Mouse (Mus musculus): ENCODE measurements around the gene Capn12.
"Not testable (repeated sequence)": the region's sequence is repeated elsewhere in the genome, so short reads cannot be mapped to it uniquely, and the experiment has no call there.

Capn12 gene

DNA sequence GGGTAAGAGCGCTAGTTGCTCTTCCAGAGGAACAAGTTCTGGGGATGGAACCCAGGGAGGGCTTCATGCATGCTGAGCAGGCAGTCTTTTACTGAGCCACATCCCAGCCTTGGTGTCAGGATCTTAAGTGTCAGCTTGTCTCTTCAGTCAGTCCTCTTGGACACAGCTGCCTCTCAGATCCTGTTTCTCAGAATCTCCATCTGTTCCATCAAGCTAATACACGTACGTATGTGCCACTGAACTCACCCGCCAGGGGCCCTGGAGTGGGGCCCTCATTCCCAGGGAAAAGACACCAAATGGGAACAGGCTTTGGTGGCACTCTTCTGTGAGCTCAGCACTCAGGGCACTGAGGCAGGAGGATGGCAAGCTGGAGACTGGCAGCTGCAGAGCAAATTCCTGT, 3.4 kb upstream of the Capn12 start:
- DNase-seq (ENCODE audit: low spot score in 2 of 2) = no peak

DNA sequence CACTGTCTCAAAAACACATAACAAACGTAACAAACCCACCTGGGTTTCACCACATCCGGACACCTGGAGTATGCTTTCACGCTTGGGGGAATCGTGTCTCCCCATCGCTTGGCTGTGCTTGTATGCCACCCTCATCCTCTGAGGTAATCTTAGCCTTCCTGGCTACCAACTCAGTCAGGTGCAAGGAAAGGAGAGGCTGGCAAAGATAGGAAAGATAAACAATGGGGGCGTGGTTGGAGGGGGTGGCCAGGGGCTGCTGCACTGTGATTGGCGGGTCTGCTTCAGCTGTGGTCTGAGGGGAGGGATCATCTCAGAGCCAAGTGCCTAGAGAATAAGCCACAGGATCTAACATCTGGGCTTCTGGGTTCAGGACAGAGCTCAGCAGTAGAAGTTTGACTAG, 1.6 kb upstream of the Capn12 start:
- no peak for DNase-seq (ENCODE audit: low spot score in 2 of 2)

DNA sequence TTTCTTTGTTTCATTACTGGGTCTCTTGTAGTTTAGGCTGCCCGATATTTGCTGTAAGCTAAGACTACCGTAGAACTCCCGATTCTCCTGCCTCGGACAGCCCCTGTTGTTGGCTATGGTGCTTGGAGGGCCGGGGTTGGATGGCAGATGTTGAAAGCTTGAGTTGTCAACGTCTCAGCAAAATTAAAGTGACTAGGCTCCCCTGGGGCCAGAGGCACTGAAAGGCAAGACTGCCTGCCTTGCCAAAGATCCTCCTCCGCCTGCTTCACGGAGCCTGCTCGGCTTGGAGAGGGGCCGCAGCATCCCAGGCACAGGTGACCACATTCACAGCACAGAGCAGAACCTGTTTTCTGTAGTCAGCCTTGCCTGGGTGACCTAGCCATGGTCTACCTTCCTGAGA, 668 bp upstream of the Capn12 start:
- no peak for DNase-seq (ENCODE audit: low spot score in 2 of 2)

DNA sequence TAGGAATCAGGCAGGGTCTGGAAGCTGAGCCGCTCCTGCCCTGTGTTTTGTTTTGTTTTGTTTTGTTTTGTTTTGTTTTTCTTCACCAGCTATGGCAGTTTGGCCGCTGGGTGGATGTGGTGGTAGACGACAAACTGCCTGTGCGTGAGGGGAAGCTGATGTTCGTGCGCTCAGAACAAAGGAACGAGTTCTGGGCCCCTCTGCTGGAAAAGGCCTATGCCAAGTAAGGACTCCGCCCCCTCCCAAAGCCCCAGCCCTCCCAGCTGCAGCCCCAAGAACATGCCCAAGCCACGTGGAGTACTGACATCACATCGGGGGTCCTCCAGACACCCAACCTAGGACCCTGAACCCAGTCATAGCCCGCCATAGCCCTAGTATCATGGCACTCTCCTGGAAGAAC, 1.8 kb downstream of the Capn12 start:
- peak in 1 of 2 experiments; percentile 15 for DNase-seq (ENCODE audit: low spot score in 2 of 2)

DNA sequence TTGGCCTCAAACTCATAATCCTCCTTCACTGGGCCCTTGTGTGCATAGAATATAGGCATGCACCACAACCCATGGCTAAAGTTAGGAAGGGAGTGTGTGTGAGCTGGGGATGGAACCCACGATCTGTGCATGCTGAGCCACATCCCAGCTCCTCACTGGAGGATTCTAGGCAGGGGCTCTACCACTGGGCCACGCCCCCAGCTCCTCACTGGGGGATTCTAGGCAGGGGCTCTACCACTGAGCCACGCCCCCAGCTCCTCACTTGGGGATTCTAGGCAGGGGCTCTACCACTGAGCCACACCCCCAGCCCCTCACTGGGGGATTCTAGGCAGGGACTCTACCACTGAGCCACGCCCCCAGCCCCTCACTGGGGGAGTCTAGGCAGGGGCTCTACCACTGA, 2.5 kb downstream of the Capn12 start:
- DNase-seq (ENCODE audit: low spot score in 2 of 2) = not testable (repeated sequence)

DNA sequence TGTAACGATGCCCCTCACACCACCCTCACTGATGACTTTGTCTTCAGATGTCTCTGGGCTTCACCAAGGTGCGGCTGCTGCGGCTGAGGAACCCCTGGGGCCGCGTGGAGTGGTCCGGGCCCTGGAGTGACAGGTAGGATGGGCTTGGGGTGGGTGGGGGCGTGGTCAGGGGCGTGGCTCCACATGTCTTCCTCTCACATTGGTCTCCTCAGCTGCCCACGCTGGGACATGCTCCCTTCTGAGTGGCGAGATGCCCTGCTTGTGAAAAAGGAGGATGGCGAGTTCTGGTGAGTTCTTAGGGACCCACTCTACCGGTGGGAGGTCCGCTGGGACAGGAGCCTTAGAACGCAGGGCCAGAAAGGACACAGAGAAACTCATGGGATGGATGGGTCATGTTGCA, 5.3 kb downstream of the Capn12 start:
- peak in 1 of 2 experiments; percentile 27 for DNase-seq (ENCODE audit: low spot score in 2 of 2)

DNA sequence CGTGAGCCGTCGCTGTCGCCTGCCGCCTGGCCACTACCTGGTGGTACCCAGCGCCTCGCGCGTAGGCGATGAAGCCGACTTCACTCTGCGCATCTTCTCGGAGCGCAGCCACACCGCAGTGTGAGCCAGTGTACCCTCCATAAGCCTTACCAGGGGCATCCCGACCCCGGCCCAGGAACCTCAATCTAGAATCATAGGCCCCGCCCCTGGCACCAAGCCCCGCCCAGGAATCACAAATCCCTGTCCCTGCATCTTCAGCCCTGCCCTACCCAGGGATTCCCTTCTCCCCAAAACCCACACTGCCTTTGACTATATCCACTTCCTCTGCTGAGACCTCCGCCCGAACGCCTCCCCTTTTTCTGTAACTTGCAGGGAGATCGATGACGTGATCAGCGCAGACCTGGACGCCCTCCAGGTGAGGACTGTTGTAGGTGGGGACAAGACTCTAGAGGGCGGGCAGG, 7.5 kb downstream of the Capn12 start:
- DNase-seq (ENCODE audit: low spot score in 2 of 2) = peak in 1 of 2 experiments; percentile 51

DNA sequence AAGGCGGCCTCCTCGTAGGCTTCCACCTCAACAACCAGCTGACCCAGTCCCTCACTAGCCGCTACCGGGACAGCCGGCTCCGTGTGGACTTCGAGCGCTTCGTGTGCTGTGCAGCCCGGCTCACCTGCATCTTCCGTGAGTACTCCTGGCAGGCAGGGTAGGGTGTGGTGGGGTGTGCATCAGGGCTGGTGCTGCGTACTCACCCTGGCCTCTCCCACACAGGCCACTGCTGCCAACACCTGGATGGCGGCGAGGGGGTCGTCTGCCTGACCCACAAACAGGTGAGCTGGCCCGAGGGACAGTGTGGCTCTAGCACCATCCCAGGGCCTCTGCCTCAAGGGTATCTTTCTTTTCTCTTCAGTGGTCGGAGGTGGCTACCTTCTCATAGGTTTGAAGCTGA, 11.4 kb downstream of the Capn12 start:
- peak in 1 of 2 experiments; percentile 21 for DNase-seq (ENCODE audit: low spot score in 2 of 2)

DNA sequence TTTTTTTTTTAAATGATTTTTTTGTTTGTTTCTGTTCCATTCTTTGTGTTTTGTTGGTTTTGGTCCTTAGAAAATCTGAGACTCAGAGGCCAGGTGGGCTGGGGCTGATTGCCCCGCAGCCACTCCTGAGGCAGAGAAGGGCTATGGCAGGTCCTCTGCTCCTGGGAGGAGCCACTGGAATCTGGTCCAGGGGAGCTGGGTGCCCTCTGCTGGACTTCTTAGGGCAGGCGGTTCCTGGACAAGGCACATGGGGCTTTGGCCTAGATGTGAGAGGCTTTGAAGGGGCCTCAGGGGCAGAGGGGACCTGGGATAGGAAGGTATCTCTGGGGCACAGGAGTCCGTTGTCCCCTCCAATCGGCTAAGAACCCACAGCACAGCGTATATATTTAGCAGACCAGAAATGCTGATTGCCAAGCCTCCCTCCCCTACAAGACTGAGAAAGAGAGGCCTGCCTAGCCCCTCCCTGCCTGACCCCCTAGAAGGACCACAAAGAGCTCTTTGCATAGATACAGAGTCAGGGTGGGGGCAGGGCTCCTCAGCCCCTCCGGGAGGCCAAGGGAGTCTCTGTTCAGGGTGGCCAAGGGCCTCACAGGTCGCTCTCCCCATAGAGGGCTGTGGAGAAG, 12.5 kb downstream of the Capn12 start:
- DNase-seq (ENCODE audit: low spot score in 2 of 2) = peak in 1 of 2 experiments; percentile 53

DNA sequence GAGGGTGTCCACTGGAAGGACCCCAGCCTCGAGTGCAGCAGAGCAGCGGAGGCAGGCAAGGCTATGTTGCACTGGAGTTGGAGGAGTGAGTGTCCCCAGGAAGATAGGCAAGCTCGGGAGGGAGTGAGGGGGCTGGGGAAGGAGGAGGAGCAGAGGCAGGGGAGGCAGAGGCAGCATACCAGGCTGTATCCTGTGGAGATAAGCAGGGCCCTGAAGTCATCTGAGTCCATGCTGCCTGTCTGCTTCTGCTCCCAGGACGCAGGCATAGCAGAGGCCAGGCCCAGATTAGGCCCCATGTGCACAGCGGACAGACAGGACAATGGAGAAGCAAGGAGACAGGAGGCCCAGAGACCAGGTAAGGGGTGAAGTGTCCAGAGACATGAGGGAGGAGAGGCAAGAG, 13.7 kb downstream of the Capn12 start:
- DNase-seq (ENCODE audit: low spot score in 2 of 2) = no peak

DNA sequence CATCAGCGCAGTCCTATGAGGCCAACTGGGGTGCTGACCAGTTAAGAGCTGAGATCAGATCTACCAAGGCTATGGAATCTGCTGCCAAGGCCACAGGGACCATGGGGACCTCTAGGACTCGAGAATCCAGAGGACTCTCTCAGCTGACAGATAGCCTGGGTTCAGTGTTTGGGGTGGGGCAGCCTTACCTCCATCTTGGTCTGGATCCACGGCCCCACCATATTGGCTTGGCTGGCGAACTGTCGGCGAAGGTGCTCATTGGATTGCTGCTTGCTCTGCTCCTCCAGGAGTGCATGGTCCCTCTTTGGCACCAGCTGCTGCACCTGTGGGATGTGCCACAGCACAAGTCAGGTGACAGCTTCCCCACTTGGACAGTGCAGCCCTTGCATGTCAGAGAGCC, 16.4 kb downstream of the Capn12 start:
- DNase-seq (ENCODE audit: low spot score in 2 of 2) = no peak

DNA sequence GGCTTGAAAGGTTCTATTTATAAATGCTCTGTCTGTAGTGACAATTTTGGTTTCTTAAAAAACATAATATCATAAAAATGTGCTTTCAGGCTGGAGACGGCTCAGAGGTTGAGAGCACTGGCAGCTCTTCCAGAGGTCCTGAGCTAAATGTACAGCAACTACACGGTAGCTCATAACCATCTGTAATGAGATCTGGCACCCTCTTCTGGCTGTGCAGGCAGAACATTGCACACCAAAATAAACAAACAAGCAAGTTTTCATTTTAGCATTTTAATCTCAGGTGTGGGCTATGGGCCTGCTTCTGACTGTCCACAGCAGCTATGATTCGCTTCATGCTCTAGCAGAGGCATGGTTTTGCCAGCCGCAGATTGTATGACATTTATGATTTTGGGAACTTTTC, 18.8 kb downstream of the Capn12 start:
- no peak for DNase-seq (ENCODE audit: low spot score in 2 of 2)

DNA sequence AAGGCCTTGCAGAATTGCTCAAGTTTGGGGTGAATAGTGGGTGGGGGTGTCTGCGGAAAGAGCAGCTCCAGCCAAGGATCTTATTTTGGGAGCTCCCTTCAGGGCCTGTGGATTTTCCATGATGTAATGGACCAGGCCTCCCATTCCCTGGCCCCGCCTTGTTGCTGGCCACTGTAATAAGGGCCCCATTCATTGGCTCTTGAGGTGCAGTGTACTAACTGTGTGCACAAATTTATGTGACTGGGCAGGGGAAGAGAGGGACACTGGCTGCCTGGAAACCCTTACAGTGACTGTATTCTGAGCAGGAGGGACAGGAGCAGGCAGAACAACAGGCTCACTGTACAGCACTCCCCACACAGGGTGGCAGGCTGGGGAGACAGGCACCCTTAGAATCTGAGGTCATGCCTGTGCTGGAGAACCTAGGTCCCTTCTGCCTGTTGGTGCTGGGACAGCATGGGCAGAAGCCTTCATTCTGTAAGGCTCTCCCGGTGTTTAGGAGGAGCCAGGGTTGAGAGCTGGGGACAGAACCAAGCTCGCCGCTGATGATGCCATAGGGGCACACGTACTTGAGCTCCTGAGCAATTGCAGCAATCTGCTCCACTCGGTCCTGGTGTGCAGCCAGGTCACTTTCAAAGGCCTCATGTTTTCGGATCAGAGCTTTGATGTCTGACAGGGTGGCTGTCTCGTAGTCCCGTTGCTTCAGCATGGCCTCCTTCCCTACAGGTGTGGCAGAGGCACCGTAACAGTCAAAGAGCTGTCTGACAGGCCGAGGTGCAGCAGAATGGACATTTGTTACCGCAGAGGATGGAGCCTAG, 20.3 kb downstream of the Capn12 start:
- peak; percentile 53 to 73 for DNase-seq (ENCODE audit: low spot score in 2 of 2)

DNA sequence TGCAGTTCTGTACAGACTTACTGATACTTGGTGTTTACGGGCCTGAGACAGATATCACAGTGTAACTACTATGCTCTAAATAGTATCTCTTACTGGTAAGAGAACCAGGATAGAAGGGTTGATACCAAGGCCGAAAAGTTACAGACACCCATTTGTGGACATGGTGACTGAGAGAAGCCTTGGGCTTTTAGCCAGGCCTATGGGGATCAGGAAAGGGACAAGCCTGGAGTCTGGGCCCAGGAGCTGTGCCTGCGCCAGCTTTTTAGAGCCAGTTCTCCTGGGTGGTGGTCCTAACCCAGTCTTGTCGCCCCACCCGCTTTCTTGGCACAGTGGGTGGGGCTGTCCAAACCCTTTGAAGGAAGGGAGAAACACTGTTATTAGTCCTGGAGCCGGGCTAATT, 21.0 kb downstream of the Capn12 start:
- no peak for DNase-seq (ENCODE audit: low spot score in 2 of 2)

DNA sequence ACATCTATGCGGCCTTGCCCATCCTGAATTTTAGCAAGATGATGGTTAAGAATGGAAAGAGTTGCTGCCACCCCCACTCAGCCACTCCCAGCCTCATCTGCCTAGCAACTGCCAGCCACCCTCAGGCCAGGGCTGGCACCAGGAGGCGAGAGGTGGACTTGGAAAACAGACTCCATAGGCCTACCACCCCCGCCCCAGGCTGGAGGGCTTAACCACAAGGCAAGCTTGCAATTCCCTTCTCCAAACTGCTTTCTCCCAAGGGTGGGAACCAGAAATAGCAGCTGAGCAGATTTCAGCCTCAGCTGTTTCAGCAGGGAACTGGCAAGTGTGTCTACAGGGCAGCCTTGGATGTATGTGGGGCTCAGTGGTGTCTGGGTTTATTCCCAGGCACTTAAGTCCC, 21.6 kb downstream of the Capn12 start:
- peak; percentile 73 to 80 for DNase-seq (ENCODE audit: low spot score in 2 of 2)

DNA sequence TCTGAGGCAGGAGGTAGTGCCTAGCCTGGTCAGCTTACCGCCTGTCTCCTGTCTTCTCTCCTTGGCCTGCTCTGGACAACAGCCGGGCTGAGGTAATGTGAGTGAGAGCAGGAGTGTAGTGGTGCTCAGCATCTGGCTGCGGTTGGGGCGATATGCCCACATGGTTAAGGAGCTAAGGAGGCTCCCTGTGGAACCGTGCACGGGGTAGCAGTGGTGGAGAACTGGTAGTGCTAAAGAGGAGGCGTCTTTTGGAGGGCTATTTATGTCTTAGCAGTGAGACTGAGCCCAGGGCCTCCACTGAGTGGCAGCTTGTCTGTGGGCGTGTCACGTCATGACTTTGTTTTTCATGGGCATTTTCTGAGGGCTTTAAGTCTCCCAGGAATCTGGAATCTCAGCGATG, 22.6 kb downstream of the Capn12 start:
- peak; percentile 70 to 84 for DNase-seq (ENCODE audit: low spot score in 2 of 2)

DNA sequence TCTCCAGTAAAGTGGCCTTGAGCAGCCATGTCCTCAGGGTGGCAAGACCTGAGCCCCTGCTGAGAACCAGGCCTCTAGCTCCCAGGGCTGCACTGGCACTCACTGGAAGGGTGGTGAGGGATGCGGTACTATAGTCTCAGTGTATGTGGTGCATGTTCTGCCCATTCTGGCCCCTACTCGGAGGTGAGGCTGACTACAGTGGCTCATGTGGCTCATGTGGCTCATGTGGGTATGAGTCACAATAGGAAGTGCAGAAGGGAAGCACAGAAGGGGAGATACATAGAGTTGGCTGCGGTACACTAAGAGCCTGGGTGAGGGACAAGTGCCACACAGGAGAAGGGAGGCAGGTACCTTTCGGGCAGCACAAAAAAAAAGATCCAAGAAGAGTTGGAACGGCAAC, 26.0 kb downstream of the Capn12 start:
- DNase-seq (ENCODE audit: low spot score in 2 of 2) = no peak

DNA sequence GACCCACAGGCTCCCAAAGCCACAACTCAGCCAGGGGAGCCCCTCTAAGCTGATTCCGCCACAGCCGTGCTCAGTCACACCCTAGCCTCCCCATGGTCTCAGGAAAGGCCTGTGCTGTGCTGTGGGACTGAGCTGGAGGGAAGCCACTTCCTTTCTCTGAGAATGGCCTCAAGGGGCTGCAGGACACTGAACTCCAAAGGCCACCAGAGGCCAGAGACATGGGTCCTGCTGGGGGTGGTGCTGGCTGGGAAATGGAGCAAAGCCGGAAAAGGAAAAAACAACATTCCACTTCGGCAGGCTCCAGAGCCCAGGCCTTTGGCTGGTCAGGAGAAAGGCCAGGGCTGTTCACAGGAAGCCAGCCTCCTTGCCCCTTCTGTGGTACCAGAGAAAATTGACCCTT, 30.4 kb downstream of the Capn12 start:
- no peak for DNase-seq (ENCODE audit: low spot score in 2 of 2)

DNA sequence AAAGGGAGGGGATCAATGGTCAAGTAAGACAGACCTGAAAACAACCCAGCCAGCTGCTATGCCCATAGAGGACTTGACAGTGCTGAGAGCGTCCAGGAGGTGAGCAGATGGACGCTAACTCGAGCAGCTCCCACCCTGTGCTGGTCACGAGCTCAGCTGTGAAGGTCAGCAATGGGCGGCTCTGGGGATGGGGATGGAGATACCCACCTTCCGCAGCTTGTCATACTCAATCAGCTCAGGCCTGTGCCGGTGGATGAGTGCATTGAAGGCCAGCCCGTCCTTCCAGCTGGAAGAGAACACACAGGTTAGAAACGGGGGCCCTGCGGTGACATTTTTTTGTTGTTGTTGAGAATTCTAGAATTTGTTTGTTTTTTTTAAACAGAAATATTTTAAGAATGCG, 31.9 kb downstream of the Capn12 start:
- DNase-seq (ENCODE audit: low spot score in 2 of 2) = no peak

DNA sequence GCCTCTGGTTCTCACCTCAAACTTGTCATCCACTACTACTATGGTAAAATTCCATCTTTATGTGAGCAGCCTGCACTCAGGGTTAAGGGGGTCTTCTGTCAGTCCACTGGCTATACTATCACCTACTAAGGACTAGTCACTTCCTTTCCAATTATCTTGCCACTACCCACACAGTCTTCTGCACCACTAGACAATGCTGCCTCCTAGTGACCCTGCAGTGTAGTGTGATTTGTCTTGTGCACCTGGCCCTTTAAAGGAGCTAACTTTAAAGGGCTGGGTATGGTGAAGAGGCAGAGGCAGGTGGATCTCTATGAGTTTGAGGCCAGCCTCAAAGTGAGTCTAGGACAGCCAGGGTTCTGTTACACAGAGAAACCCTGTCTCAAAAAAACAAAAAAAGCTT, 35.3 kb downstream of the Capn12 start:
- no peak for DNase-seq (ENCODE audit: low spot score in 2 of 2)

DNA sequence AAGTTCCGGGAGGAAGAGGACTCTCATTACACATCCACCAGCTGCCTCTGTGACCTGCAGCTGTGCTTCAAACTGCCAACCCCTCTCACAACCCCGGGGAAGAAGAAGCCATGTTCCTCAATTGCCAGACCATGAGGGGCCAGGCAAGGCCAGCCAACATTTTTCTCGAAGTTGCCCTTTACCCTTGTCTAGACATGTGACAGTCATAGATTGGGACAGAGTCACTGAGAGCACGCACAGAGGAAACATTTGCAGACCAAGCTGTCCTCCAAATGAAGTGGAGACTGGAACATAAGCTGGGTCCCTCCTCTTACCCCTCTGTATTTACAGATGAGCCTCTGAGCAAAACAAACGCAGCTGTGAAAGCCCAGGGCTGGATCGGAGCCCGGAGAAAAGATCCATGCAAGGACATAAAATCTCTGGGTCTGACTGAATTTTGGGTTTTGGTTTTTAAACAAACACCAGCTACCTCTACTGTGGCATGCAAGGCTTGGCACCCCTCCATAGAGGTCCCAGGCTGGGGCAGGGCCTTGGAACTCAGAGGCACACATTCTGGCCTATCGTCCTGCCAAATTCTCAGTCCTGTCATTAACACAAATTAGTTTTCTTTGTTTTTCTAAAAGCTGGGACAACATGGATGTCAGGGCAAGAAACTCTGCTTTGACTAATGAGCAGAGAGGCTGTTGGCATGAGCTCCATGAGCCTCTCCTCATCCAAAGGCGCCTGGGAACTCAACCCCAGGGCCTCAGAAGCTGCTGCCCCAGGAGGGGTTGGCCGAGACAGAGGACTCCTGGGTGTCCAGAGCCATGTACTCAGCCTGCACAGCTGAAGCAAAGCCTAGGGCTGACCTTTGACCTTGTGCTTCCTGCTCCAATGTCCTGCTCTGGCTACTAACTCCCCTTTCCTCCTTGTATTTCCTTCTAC, 36.5 kb downstream of the Capn12 start:
- DNase-seq (ENCODE audit: low spot score in 2 of 2) = peak; percentile 78 to 79

DNA sequence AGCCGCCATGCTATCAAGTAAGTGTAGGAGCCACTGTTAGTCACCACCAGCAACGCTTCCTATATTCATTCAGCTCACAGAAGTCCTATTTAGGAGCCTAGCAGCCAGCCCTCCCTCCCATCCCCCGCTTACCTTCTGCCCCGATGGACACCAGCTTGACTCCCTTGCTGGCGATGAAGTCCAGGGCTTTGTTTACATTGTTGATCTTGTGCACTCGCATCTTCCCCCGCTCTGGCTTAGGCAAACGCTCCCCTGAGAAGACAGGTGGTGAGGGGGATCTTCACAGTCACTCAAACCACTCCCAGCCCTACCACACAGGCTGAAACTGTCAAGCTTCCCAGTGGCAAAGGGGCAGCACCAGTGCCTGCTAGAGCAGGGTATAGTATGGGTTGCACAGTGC, 37.3 kb downstream of the Capn12 start:
- DNase-seq (ENCODE audit: low spot score in 2 of 2) = no peak

Data from right cerebral cortex, postnatal 10 days (tissue).